Mouse (Mus musculus): ENCODE measurements around the gene Zfp661. TPM values are rescaled to one million over a fixed set of nuclear protein-coding genes. Genes with fewer than 3 reads are reported as not detected.
A peak's percentile ranks its signal among the peaks of the same experiment; 100 is the strongest.

The Zfp661 gene
- total RNA-seq, 2 experiments from 2014 or later = 7.8 to 8.6 TPM

DNA sequence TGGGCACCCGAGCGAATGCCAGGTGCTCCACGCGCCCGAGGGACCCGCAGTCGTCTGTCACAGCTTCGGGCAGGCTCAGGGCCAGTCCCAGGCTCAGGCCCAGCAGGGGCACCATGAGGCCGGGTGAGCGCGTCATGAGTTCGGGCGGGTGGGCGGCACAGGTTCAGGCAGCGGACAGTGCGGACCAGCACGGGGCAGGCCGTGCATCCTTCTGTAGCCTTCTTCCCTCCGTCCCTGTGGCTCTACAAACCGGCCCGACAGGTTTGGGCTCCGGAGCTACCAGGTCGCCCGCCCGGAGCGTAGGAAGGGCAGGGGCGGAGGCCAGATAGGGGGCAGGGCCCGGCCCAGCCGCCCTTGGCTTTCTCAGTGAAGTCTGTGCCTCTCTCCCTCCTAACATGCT lies 45.7 kb downstream of the Zfp661 start, which contains the start of gene Prom2:
Gene Prom2, minus strand, starts transcription at position 283 of the 400 bp plus-strand sequence.
- DNase-seq (ENCODE audit: low spot score in 2 of 2) = no peak
- no peak for TF ChIP-seq CTCF (conservative IDR thresholded peaks at IDR 0.05)
- Histone ChIP-seq H3K27ac (no peak within 1 kb of the TSS), H3K4me3 (no peak within 1 kb of the TSS)

- Histone ChIP-seq H3K27ac (no peak overlapping the region), H3K4me3 (no peak overlapping the region)
- TF ChIP-seq CTCF (conservative IDR thresholded peaks at IDR 0.05) = peak; percentile 77
- DNase-seq (ENCODE audit: low spot score in 2 of 2) = peak in 1 of 2 experiments; percentile 54
Measured at GRCm38 (mm10) chr2:127539494-127539893, 47.4 kb downstream of the Zfp661 start.

DNA sequence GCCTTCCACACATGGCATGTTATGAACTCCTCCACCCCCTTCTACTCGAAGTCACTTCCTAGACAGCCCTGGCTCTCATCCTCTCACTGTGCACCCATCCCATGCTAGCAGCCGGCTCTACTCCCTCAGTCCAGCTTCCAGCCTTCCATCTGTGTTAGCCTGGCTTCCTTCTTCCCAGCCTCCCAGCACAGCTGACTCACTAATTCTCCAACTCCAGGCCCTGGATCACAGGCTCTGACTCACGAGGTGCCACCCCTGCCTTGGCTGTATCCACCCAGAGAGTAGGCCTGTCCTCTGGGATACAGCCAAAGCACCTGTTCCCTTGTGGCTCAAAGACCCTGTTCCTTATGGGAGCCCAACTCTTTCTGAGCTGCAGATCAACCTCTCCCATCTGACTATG lies 49.3 kb downstream of the Zfp661 start:
- Histone ChIP-seq H3K27ac (no peak overlapping the region), H3K4me3 (no peak overlapping the region)
- peak in 1 of 2 experiments; percentile 72 for DNase-seq (ENCODE audit: low spot score in 2 of 2)
- TF ChIP-seq CTCF (conservative IDR thresholded peaks at IDR 0.05) = no peak

DNA sequence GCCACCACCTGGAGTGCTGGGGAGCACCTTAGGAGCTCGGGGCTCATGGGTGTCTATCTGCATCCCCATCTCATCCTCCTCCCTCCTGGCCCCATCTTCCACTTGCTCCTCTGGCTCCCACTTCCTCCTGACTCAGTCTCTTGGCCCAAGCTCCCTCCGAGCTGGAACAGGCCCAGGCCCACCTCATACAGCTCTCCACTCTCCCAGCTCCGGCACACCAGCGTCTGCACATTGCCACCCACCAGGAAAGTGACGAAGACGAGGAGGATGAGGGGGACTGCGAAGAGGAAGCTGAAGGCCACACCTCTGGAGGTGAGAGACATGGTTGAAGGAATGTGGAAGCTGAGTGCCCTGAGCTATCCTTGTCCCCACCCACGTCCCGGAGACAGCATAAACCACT lies 51.5 kb downstream of the Zfp661 start:
- H3K27ac ChIP-seq = no peak overlapping the region
- no peak for DNase-seq (ENCODE audit: low spot score in 2 of 2)
- no peak overlapping the region for H3K4me3 ChIP-seq
- no peak for TF ChIP-seq CTCF (conservative IDR thresholded peaks at IDR 0.05)

DNA sequence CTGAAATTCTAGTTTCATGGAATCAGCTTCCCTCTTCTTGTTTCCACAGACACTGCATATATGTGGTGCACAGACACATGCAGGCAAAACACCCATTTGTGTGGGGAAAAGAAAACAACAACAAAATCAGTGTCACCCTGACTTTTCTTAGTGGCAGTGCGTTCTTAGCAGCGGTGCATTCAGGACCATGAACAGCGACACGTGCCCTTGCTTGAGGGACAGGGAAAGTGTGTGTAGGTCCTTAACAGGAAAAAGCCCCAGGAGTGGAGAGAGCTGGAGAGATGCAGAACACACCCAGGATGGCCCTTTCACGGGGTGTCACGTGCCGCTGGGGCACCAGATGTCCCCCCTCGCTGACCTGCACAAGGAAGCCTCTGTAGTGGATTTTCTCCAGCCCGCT lies 54.5 kb downstream of the Zfp661 start:
- H3K4me3 ChIP-seq = no peak overlapping the region

DNA sequence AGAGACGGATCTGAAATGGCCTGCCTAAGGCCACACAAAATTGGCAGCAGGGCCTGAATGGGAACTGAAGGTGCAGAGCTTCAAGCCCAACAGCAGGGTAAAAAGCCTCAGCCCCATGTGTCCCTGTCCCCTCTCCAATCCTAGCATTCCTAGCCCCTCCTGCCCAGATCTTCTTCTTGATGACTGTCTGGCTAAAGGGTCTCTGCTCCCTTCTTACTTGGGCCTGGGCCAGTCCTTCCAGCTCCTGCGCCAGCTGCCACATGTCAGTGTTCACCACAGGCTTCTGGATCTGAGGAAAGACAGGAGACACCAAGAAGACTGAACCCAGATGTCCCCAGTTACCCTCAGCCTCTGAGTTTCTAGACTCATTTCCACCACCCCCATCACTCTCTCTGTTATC lies 55.3 kb downstream of the Zfp661 start:
- H3K4me3 ChIP-seq = no peak overlapping the region
- TF ChIP-seq CTCF (conservative IDR thresholded peaks at IDR 0.05) = no peak
- H3K27ac ChIP-seq = no peak overlapping the region
- DNase-seq (ENCODE audit: low spot score in 2 of 2) = no peak

More for the DNA sequence above, 54.5 kb downstream of the Zfp661 start:
- no peak for TF ChIP-seq CTCF (conservative IDR thresholded peaks at IDR 0.05)
- no peak for DNase-seq (ENCODE audit: low spot score in 2 of 2)
- no peak overlapping the region for H3K27ac ChIP-seq

- no peak overlapping the region for H3K27ac ChIP-seq
- no peak overlapping the region for H3K4me3 ChIP-seq
- TF ChIP-seq CTCF (conservative IDR thresholded peaks at IDR 0.05) = no peak
- no peak for DNase-seq (ENCODE audit: low spot score in 2 of 2)
Measured at GRCm38 (mm10) chr2:127530418-127530817, 56.5 kb downstream of the Zfp661 start.

DNA sequence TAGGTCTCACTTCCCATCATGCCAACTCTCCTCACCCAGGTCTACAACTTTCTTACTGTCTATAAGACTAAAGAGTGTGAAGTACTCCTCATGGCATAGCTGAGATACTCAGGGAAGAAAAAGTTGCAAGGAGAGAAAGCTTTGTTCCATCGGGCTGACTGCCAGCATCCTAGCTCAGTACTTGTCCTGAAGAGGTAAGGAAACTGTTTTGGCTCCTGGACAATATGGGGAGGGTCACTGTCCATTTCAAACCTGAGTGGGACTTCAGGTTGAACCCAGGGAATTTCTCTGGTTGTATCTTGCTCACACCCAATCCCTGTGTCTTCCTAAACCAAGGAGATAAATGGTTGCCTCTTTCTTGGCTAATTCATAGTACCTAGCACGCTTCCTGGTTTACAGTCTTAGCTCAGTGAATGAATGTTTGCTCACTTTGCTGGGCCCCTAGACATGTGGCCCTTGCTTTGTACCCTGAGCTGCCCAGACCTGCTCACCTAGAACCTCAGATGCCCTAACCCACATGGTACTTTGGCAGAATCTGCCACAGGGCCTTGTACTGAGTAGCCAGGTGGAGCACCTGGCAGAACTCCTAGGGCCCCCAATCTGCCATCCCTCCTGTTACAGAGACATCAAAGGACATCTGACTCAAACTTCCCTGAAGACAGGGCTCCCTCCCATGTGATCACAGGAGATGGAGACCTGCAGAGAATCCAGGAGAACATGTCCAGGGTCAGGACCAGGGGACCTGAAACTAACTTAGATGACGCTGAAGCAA lies 61.7 kb downstream of the Zfp661 start:
- DNase-seq (ENCODE audit: low spot score in 2 of 2) = no peak
- Histone ChIP-seq H3K4me3 (no peak overlapping the region), H3K27ac (no peak overlapping the region)
- TF ChIP-seq CTCF (conservative IDR thresholded peaks at IDR 0.05) = no peak

Other genes starting within 250 kb of the Zfp661 start
- not detected for gene Astl, start 248.5 kb downstream of the Zfp661 start, total RNA-seq (2021)
- gene Adra2b, start 223.9 kb downstream of the Zfp661 start, total RNA-seq (2021) = under 1 TPM in 1 of 2 experiments, not detected in 1; 0.26 TPM
- under 1 TPM; 0.12 to 0.31 TPM for gene Gpat2, start 161.9 kb downstream of the Zfp661 start, total RNA-seq (2021)
- gene Fahd2a, start 142.5 kb downstream of the Zfp661 start, total RNA-seq (2021) = 10 to 100 TPM; 19.8 to 21.6 TPM
- gene Kcnip3, start 65.0 kb downstream of the Zfp661 start, total RNA-seq (2021) = 10 to 100 TPM; 63.6 to 66.4 TPM
- under 1 TPM; 0.08 to 0.10 TPM for gene Prom2, start 45.6 kb downstream of the Zfp661 start, total RNA-seq (2021)
- 10 to 100 TPM; 91.9 TPM for gene Mrps5, start 128 bp upstream of the Zfp661 start, total RNA-seq (2021)
- gene Mal, start 69.6 kb upstream of the Zfp661 start, total RNA-seq (2021) = 10 to 100 TPM; 84.9 to 92.5 TPM
- under 1 TPM; 0.47 to 0.54 TPM for gene Mall, start 142.8 kb upstream of the Zfp661 start, total RNA-seq (2021)
- 10 to 100 TPM; 21.4 to 25.0 TPM for gene Nphp1, start 201.8 kb upstream of the Zfp661 start, total RNA-seq (2021)
- gene Mtln, start 205.4 kb upstream of the Zfp661 start, total RNA-seq (2021) = 10 to 100 TPM; 52.6 to 55.4 TPM
- under 1 TPM; 0.25 to 0.77 TPM for gene Bub1, start 244.8 kb upstream of the Zfp661 start, total RNA-seq (2021)

All from layer of hippocampus, adult 2 months (tissue).